Mouse (Mus musculus) heart, postnatal 25 days (tissue): Measurements from ENCODE around the gene Mlxipl. TPM values are rescaled to one million over a fixed set of nuclear protein-coding genes. Genes with fewer than 3 reads are reported as not detected.

Experiments used
- DNase-seq: peaks from one replicate; pipeline ENCODE4 v3.0.0; 2022; ENCODE audit warnings: low spot score
- intact Hi-C: fragments of 180-260 bp; cut with DNase I; formaldehyde crosslinking; loops from one replicate; pipeline ENCODE4 v1.15.1; 2025
- total RNA-seq, 2 experiments: library from RNA; stranded (reverse); gene quantifications; 2 replicates each; pipeline ENCODE4 v1.2.3; 2021

The Mlxipl gene
- total RNA-seq, 2 experiments from 2014 or later = 25.3 to 25.5 TPM

GRCm38 (mm10) chr5:135175086-135175485, 85.4 kb downstream of the Mlxipl start:
- no peak for DNase-seq
- intact Hi-C loops = no loop called here

GRCm38 (mm10) chr5:135178523-135178922, 88.8 kb downstream of the Mlxipl start:
- no peak for DNase-seq
- intact Hi-C loops = no loop called here

GRCm38 (mm10) chr5:135178996-135179395, 89.3 kb downstream of the Mlxipl start:
- DNase-seq = no peak
- intact Hi-C loops = no loop called here

- no peak for DNase-seq
These were observed 89.9 kb downstream of the Mlxipl start for GRCm38 (mm10) chr5:135179616-135180015.

GRCm38 (mm10) chr5:135180796-135181195, 91.1 kb downstream of the Mlxipl start:
- intact Hi-C loops = no loop called here

More at GRCm38 (mm10) chr5:135179616-135180015, 89.9 kb downstream of the Mlxipl start:
- intact Hi-C loops = no loop called here

GRCm38 (mm10) chr5:135181776-135182175, 92.1 kb downstream of the Mlxipl start:
- DNase-seq = no peak
- intact Hi-C loops = no loop called here

More at GRCm38 (mm10) chr5:135180796-135181195, 91.1 kb downstream of the Mlxipl start:
- DNase-seq = no peak

GRCm38 (mm10) chr5:135183131-135183861, 93.6 kb downstream of the Mlxipl start:
- intact Hi-C loops = no loop called here
- DNase-seq = no peak

GRCm38 (mm10) chr5:135185016-135185415, 95.3 kb downstream of the Mlxipl start:
- intact Hi-C loops = loop anchor here (5.0 kb wide), 2 partner anchors 173 to 507 kb away; no protein-coding TSS in a partner anchor
- DNase-seq = no peak

GRCm38 (mm10) chr5:135185596-135185995, 95.9 kb downstream of the Mlxipl start:
- intact Hi-C loops = loop anchor here (5.0 kb wide), 2 partner anchors 173 to 507 kb away; no protein-coding TSS in a partner anchor
- DNase-seq = no peak

GRCm38 (mm10) chr5:135186231-135186620, 96.5 kb downstream of the Mlxipl start:
- intact Hi-C loops = loop anchor here (1.0 to 5.0 kb wide), 3 partner anchors 17 to 506 kb away; no protein-coding TSS in a partner anchor

GRCm38 (mm10) chr5:135186621-135187348, 97.1 kb downstream of the Mlxipl start, which contains the start of gene Baz1b:
TSS of gene Baz1b (plus strand) at chr5:135187264.
- intact Hi-C loops = loop anchor here (1.0 to 5.0 kb wide), 3 partner anchors 17 to 506 kb away; no protein-coding TSS in a partner anchor
- DNase-seq = peak; percentile 99

More at GRCm38 (mm10) chr5:135186231-135186620, 96.5 kb downstream of the Mlxipl start:
- DNase-seq = no peak

GRCm38 (mm10) chr5:135187349-135188213, 97.9 kb downstream of the Mlxipl start:
- peak; percentile 14 for DNase-seq
- intact Hi-C loops = loop anchor here (5.0 kb wide), 2 partner anchors 175 to 505 kb away; no protein-coding TSS in a partner anchor

Other genes with a start within 250 kb of the Mlxipl start
- gene Tmem270, start 183.2 kb upstream of the Mlxipl start, total RNA-seq = not detected
- gene Cldn13, start 174.4 kb upstream of the Mlxipl start, total RNA-seq = not detected
- 1 to 10 TPM; 5.0 to 5.6 TPM for gene Mettl27, start 157.5 kb upstream of the Mlxipl start, total RNA-seq
- gene Cldn4, start 143.0 kb upstream of the Mlxipl start, total RNA-seq = not detected
- gene Cldn3, start 103.7 kb upstream of the Mlxipl start, total RNA-seq = not detected
- 10 to 100 TPM; 59.4 to 65.8 TPM for gene Abhd11, start 80.7 kb upstream of the Mlxipl start, total RNA-seq
- gene Stx1a, start 66.4 kb upstream of the Mlxipl start, total RNA-seq = 1 to 10 TPM; 2.2 to 2.3 TPM
- gene Dnajc30, start 25.7 kb upstream of the Mlxipl start, total RNA-seq = 10 to 100 TPM; 35.9 to 37.0 TPM
- gene Bud23, start 24.9 kb upstream of the Mlxipl start, total RNA-seq = 10 to 100 TPM; 22.3 to 22.7 TPM
- gene Vps37d, start 11.6 kb upstream of the Mlxipl start, total RNA-seq = under 1 TPM; 0.53 to 0.60 TPM
- gene Tbl2, start 59.8 kb downstream of the Mlxipl start, total RNA-seq = 10 to 100 TPM; 11.2 to 14.6 TPM
- 10 to 100 TPM; 35.1 to 35.2 TPM for gene Bcl7b, start 78.4 kb downstream of the Mlxipl start, total RNA-seq
- 10 to 100 TPM; 38.2 to 45.3 TPM for gene Baz1b, start 97.4 kb downstream of the Mlxipl start, total RNA-seq
- gene Fzd9, start 161.3 kb downstream of the Mlxipl start, total RNA-seq = under 1 TPM; 0.61 to 0.73 TPM